In the genomic region with DNA sequence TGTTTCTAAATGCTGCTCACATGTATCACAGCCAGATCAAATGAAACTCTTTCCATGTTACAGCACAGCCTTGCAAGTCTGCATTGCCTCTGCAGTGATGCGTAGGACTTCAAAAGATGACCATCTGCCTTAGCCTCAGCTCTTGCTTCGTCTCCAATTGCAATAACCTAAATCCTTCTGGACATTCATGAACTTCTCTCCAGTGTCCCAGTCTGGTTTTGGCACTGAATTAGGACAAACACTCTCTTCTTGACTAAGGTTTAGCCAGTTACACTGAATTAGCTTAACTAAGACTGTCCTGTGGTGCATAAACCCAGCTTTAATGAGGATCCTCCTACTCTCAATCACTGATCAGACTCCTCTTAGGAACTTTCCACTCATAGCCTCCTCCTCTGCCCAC, we compare ENCODE assay signal across 21 mouse cellular contexts.
DNase-seq lines count a peak whose midpoint lies in the region; ATAC-seq and TF ChIP-seq lines count a peak whose summit lies in the region.
"Had no signal": no experiment of that assay in that cellular context is flagged by ENCODE, and none has a peak within 500 bp of the region (broad histone marks: within the 10 kb centered on the region; RNA-seq: fewer than 3 reads in every experiment).

No protein-coding gene starts in this region.

- no peak for DNase-seq in forebrain, postnatal 0 days
- DNase-seq in left cerebral cortex, adult 18-20 months (ENCODE audit: low spot score in 2 of 2): peak; percentile 5 to 34
- DNase-seq in left cerebral cortex, adult 11 months (ENCODE audit: low spot score): no peak
- peak; percentile 4 to 11 for DNase-seq in right cerebral cortex, adult 2 months (ENCODE audit: low spot score in 2 of 2)
- DNase-seq in right cerebral cortex, postnatal 14 days: no peak
- DNase-seq in urinary bladder, postnatal 25 days (ENCODE audit: low spot score): no peak
- DNase-seq: adrenal gland, postnatal 10 days; B cell, adult 2 months; cerebellum, adult 11-12 months; cerebellum, adult 9-10 months; cerebellum, postnatal 25 days; gastrocnemius, postnatal 36 days; heart, adult 11 months; heart, postnatal 36 days had no signal

- no peaks in the 10 kb centered on the region for H3K9me3 ChIP-seq in forebrain, postnatal 0 days (ENCODE audit: low read length)
- H3K9me3 ChIP-seq in forebrain, embryonic 15.5 days: no peaks in the 10 kb centered on the region
- H3K9me3 ChIP-seq: embryonic facial prominence, embryonic 12.5 days; heart, embryonic 13.5 days; hindbrain, embryonic 15.5 days had no signal

- no peak overlapping the region for H3K27ac ChIP-seq in forebrain, postnatal 0 days (ENCODE audit: low read depth, low read length)
- H3K27ac ChIP-seq in forebrain, embryonic 15.5 days (replicated peaks): no peak overlapping the region
- H3K27ac ChIP-seq: embryonic facial prominence, embryonic 12.5 days; heart, embryonic 13.5 days; hindbrain, embryonic 15.5 days had no signal

- 0 out of 2 replicates have a peak, but pooled peaks have one; percentile 8 for ATAC-seq in forebrain, postnatal 0 days
- no peak for ATAC-seq in forebrain, embryonic 15.5 days (replicated peaks)
- ATAC-seq: CD4-positive, CD25-positive, alpha-beta regulatory T cell, adult 4 months; forebrain, embryonic 16.5 days had no signal

- no peak for TF ChIP-seq CTCF in forebrain, postnatal 0 days (IDR thresholded peaks at IDR 0.05; ENCODE audit: low read depth)

- H3K4me3 ChIP-seq in forebrain, postnatal 0 days (ENCODE audit: low read depth, low read length): no peak overlapping the region
- no peak overlapping the region for H3K4me3 ChIP-seq in forebrain, embryonic 15.5 days
- H3K4me3 ChIP-seq: embryonic facial prominence, embryonic 12.5 days; heart, embryonic 13.5 days; hindbrain, embryonic 15.5 days had no signal

- no peak overlapping the region for H3K4me2 ChIP-seq in forebrain, postnatal 0 days (ENCODE audit: low read depth)
- no peak overlapping the region for H3K4me2 ChIP-seq in forebrain, embryonic 15.5 days (replicated peaks)
- H3K4me2 ChIP-seq: embryonic facial prominence, embryonic 12.5 days; heart, embryonic 13.5 days; hindbrain, embryonic 15.5 days had no signal

- 88% methylated on average over 2 of the region's 2 CpGs for WGBS in forebrain, postnatal 0 days
- 87% methylated on average over 2 of the region's 2 CpGs for WGBS in forebrain, embryonic 15.5 days

- no peak overlapping the region for H3K9ac ChIP-seq in forebrain, postnatal 0 days
- H3K9ac ChIP-seq in forebrain, embryonic 15.5 days (replicated peaks): no peak overlapping the region
- H3K9ac ChIP-seq: embryonic facial prominence, embryonic 12.5 days; heart, embryonic 13.5 days; hindbrain, embryonic 15.5 days had no signal

- H3K36me3 ChIP-seq in forebrain, postnatal 0 days (ENCODE audit: insufficient read depth): no peaks in the 10 kb centered on the region
- no peaks in the 10 kb centered on the region for H3K36me3 ChIP-seq in forebrain, embryonic 15.5 days
- H3K36me3 ChIP-seq: embryonic facial prominence, embryonic 12.5 days; G1E; heart, embryonic 13.5 days; hindbrain, embryonic 15.5 days had no signal

- no peaks in the 10 kb centered on the region for H3K4me1 ChIP-seq in forebrain, postnatal 0 days (ENCODE audit: insufficient read depth)
- no peaks in the 10 kb centered on the region for H3K4me1 ChIP-seq in forebrain, embryonic 15.5 days
- H3K4me1 ChIP-seq: embryonic facial prominence, embryonic 12.5 days; heart, embryonic 13.5 days; hindbrain, embryonic 15.5 days had no signal

- H3K27me3 ChIP-seq in forebrain, postnatal 0 days (ENCODE audit: insufficient read depth, low read length): no peaks in the 10 kb centered on the region
- H3K27me3 ChIP-seq in forebrain, embryonic 15.5 days: no peaks in the 10 kb centered on the region
- H3K27me3 ChIP-seq: embryonic facial prominence, embryonic 12.5 days; heart, embryonic 13.5 days; hindbrain, embryonic 15.5 days had no signal

Comparison
In these comparisons a context has a peak if more than half of its experiments do, and no peak if none do; other contexts are left out.
1. DNase-seq: peak in left cerebral cortex, adult 18-20 months (2 of 2) and right cerebral cortex, adult 2 months (2 of 2); none in forebrain, postnatal 0 days (single experiment), left cerebral cortex, adult 11 months (single experiment), right cerebral cortex, postnatal 14 days (single experiment) and urinary bladder, postnatal 25 days (single experiment).